Mouse (Mus musculus): ENCODE measurements around the gene Uqcr11.
A peak's percentile ranks its signal among the peaks of the same experiment; 100 is the strongest.

Gene Uqcr11

DNA sequence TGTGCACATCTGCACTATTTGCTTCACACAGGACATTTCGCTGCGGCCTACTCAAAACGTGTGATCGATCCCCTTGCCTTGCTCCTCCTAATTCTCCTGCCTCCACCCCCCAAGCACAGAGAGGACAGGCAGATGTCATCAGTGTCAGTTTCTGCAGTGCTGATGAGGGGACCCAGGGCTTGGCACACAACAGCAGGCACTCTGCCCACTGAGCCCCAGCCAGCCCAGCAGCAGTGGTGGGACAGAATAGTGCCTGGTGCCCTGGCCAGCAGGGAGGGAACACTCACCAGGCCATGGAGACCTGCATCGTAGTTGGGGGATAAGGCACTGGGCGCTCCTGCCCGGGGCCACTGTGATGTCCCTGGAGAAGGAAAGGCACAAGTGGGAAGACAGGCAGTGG, 8.9 kb upstream of the Uqcr11 start:
- Histone ChIP-seq H3K27me3 (ENCODE audit: insufficient read depth, low read length) (no peaks in the 10 kb centered on the region), H3K9me3 (ENCODE audit: low read length) (no peaks in the 10 kb centered on the region), H3K4me3 (replicated peaks; ENCODE audit: low read length) (no peak overlapping the region; the same call in 1 of the 2 replicates), H3K36me3 (ENCODE audit: insufficient read depth, low read length) (peaks cover 100% of the 10 kb centered on the region), H3K4me1 (replicated peaks; ENCODE audit: low read depth, low read length) (peaks cover 96% of the 10 kb centered on the region)
- no peak for TF ChIP-seq CTCF (conservative IDR thresholded peaks at IDR 0.05; ENCODE audit: low read length)
- TF ChIP-seq NANOG (IDR thresholded peaks at IDR 0.05; ENCODE audit: borderline replicate concordance, low read length): no peak
- TF ChIP-seq POU5F1 (IDR thresholded peaks at IDR 0.05; ENCODE audit: borderline replicate concordance, low read length): no peak

DNA sequence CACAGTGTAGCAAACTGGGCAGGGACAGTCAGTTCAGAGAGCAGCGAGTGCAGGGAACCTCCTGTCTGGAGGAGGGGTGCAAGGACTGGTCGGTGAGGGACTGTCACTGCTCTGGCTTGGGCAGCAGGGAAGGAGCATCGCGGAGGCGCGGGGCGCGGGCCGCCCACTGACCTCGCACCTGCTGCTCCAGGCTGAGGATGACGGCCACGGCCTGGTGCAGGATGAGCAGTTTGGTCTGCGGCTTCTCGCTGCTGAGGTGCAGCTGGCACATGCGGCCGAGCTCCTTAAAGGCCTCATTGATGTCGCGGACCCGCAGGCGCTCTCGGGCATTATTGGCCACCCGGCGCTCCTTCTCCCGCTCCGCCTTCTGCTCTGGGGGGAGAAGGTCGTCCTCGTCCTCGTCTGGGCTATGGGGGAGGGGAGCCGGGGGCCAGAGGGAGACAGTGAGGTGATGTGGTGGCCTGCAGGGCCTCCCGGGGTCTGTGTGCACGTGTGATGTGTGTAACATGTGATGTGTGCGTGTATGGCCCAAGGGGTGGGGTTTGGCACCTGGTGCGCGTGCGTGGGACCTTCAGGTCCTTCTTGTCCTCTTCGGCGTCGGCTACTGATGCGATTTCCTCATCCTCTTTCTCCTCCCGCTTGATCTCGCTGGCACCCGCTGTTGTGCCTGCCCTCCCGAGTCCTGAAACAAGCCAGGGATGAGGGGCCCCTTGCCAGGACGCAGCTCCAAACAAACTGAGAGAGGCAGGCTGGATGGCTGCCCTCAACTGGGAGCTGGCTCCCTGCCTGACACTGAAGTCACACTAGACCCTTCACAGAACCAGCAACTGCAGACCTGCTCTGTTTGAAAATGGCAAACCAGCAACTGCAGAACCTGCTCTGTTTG, 6.3 kb upstream of the Uqcr11 start:
- peaks cover 88% of the 10 kb centered on the region for H3K4me1 ChIP-seq (replicated peaks; ENCODE audit: low read depth, low read length)
- no peaks in the 10 kb centered on the region for H3K27me3 ChIP-seq (ENCODE audit: insufficient read depth, low read length)
- peaks cover 100% of the 10 kb centered on the region for H3K36me3 ChIP-seq (ENCODE audit: insufficient read depth, low read length)
- no peaks in the 10 kb centered on the region for H3K9me3 ChIP-seq (ENCODE audit: low read length)
- H3K4me3 ChIP-seq (replicated peaks; ENCODE audit: low read length): peak overlapping the region; percentile 66
- TF ChIP-seq NANOG (IDR thresholded peaks at IDR 0.05; ENCODE audit: borderline replicate concordance, low read length) (no peak), CTCF (conservative IDR thresholded peaks at IDR 0.05; ENCODE audit: low read length) (no peak), POU5F1 (IDR thresholded peaks at IDR 0.05; ENCODE audit: borderline replicate concordance, low read length) (no peak)

DNA sequence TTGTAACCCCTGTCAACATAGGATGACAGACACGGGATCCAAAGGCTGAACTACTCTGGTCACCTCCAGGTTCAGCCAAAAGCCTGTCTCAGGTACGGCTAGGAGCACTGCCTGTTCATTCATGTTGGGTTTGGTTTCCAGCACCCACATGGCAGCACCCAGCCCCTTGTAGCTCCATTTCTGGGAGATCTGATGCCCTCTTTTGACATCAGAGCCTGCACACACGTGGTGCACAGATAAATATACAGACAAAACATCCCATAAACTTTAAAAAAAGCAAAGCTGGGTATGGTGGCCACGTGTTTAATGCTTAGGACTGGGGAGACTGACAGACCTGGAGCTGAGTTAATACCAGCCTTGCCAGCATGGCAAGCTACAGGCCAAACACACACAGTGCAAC, 1.3 kb upstream of the Uqcr11 start:
- Histone ChIP-seq H3K36me3 (ENCODE audit: insufficient read depth, low read length) (peaks cover 75% of the 10 kb centered on the region), H3K27me3 (ENCODE audit: insufficient read depth, low read length) (no peaks in the 10 kb centered on the region), H3K4me1 (replicated peaks; ENCODE audit: low read depth, low read length) (peaks cover 82% of the 10 kb centered on the region), H3K9me3 (ENCODE audit: low read length) (no peaks in the 10 kb centered on the region), H3K4me3 (replicated peaks; ENCODE audit: low read length) (peak overlapping the region; percentile 98)
- no peak for TF ChIP-seq NANOG (IDR thresholded peaks at IDR 0.05; ENCODE audit: borderline replicate concordance, low read length)
- no peak for TF ChIP-seq POU5F1 (IDR thresholded peaks at IDR 0.05; ENCODE audit: borderline replicate concordance, low read length)
- no peak for TF ChIP-seq CTCF (conservative IDR thresholded peaks at IDR 0.05; ENCODE audit: low read length)

DNA sequence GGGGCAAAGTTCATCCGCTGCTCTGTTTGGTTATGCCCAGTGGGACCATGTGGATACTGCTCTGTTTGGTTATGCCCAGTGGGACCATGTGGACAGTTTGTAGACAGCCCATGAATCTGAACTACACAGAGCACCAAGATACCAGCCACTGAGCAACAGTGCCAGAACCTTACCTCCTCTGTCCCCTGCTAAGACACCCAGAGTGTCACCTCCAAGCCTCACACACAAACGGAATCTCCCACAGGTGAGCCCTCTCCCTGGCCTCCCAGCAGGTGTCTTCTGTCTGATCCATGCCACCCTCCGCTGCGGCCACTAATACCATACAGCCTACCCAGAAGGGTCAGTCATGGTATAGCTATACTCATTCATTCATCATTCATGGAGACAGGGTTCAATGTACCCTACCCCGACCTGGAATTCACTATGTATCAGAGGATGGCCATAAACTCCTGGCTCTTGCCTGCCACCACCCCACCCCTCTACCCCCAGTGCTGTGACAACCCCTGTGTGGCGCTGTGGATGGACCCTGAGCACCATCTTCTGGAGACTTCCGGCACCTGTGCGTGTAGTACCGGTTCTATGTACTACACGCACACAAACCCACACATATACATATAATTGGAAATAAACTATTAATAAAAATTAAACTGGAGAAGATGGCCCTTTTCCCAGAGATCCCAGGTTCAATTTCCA, 1.0 kb downstream of the Uqcr11 start:
- Histone ChIP-seq H3K4me3 (replicated peaks; ENCODE audit: low read length) (peak overlapping the region; percentile 98), H3K4me1 (replicated peaks; ENCODE audit: low read depth, low read length) (peaks cover 76% of the 10 kb centered on the region), H3K27me3 (ENCODE audit: insufficient read depth, low read length) (no peaks in the 10 kb centered on the region), H3K9me3 (ENCODE audit: low read length) (no peaks in the 10 kb centered on the region), H3K36me3 (ENCODE audit: insufficient read depth, low read length) (peaks cover 74% of the 10 kb centered on the region)
- TF ChIP-seq POU5F1 (IDR thresholded peaks at IDR 0.05; ENCODE audit: borderline replicate concordance, low read length) (no peak), NANOG (IDR thresholded peaks at IDR 0.05; ENCODE audit: borderline replicate concordance, low read length) (no peak), CTCF (conservative IDR thresholded peaks at IDR 0.05; ENCODE audit: low read length) (no peak)

DNA sequence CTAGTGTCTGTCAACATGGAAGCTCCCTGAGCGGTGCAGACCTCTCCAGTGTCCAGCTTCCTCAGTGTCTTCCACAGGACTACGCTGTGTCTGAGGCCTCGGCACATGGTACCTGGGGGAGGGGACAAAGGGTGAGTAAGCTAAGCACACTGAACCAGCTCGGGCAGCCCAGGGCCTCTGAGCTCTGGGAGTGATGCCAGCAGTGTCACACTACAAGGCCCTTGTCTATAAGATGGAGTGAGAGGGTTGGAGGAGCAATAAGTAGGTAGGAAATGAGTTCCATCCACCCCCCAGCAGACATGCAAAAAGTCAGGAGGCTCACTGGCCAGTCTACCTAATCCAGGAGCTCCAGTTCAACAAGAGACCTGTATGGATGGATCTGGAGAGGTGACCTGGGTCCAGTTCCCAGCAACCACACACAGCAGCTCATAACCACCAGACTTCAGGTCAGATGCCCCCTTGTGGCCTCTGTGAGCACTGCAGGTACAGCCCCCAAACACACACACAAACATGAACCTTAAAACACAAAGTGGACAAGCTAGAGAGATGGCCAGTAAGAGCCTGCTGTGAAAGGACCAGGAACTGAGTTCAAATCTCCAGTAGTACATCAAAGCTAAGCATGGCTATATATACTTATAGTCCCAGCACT, 3.5 kb downstream of the Uqcr11 start:
- H3K4me3 ChIP-seq (replicated peaks; ENCODE audit: low read length): no peak overlapping the region
- peaks cover 69% of the 10 kb centered on the region for H3K4me1 ChIP-seq (replicated peaks; ENCODE audit: low read depth, low read length)
- no peaks in the 10 kb centered on the region for H3K9me3 ChIP-seq (ENCODE audit: low read length)
- H3K27me3 ChIP-seq (ENCODE audit: insufficient read depth, low read length): no peaks in the 10 kb centered on the region
- TF ChIP-seq NANOG (IDR thresholded peaks at IDR 0.05; ENCODE audit: borderline replicate concordance, low read length) (no peak), CTCF (conservative IDR thresholded peaks at IDR 0.05; ENCODE audit: low read length) (peak; percentile 97), POU5F1 (IDR thresholded peaks at IDR 0.05; ENCODE audit: borderline replicate concordance, low read length) (no peak)
- peaks cover 55% of the 10 kb centered on the region for H3K36me3 ChIP-seq (ENCODE audit: insufficient read depth, low read length)

DNA sequence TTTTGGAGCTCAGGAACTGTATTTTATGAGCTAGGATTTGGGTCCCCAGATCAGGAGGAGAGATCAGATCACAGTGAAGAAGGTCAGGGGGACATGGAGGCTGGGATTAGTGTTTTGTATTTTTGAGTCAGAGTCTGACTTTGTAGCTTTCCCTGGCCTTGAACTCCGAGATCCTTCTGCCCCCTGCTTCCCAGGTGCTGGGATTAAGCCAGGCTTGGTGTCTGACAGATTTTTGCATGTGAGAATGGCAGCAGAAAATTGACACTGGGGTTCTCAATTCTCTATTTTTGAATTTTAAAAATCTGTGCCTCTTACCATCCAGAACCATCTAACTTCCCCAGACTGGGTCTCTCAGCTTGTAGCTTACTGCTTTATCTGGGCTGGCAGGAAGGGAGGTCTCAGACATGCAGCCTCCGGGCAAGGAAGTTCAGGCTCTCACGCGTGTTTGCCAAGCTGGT, 5.9 kb downstream of the Uqcr11 start:
- Histone ChIP-seq H3K4me1 (replicated peaks; ENCODE audit: low read depth, low read length) (peaks cover 75% of the 10 kb centered on the region), H3K9me3 (ENCODE audit: low read length) (no peaks in the 10 kb centered on the region), H3K4me3 (replicated peaks; ENCODE audit: low read length) (peak overlapping the region; percentile 84), H3K27me3 (ENCODE audit: insufficient read depth, low read length) (no peaks in the 10 kb centered on the region), H3K36me3 (ENCODE audit: insufficient read depth, low read length) (peaks cover 74% of the 10 kb centered on the region)
- TF ChIP-seq CTCF (conservative IDR thresholded peaks at IDR 0.05; ENCODE audit: low read length): no peak
- TF ChIP-seq POU5F1 (IDR thresholded peaks at IDR 0.05; ENCODE audit: borderline replicate concordance, low read length): no peak
- no peak for TF ChIP-seq NANOG (IDR thresholded peaks at IDR 0.05; ENCODE audit: borderline replicate concordance, low read length)

DNA sequence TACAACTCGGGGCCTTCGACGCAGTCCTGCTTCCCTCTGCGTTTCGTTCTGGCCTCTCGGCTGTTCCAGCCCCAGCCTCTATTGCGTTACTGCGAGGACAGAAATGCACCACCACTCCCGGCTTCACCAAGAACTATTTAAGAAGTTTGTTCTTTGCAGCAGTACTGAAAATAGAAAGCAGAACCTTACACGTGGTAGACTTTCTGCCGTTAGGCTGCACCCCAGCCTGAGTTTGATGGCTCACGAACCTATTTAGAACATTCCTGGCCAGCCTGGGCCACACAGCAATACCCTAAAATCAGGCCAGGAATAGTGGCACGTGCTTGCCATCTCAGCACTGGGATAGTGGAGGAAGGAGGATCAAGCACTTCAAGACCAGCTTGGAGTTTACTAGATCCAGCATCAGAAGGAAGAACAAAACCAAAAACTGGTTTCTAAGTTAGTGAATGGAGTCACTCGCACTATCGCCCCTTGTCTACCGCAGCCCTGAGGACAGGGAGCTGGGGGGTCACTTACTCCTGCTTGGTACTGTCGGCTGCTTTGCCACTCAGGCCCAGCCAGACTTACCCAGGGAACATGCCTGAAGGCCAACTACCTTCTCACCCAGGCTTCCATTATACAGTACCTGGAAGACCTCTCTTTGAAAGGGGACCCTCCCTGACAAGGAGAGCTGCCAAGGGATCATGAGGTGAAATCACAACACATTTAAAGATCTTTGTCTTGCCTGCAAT, 6.5 kb downstream of the Uqcr11 start:
- Histone ChIP-seq H3K36me3 (ENCODE audit: insufficient read depth, low read length) (peaks cover 76% of the 10 kb centered on the region), H3K9me3 (ENCODE audit: low read length) (no peaks in the 10 kb centered on the region), H3K27me3 (ENCODE audit: insufficient read depth, low read length) (no peaks in the 10 kb centered on the region), H3K4me1 (replicated peaks; ENCODE audit: low read depth, low read length) (peaks cover 75% of the 10 kb centered on the region), H3K4me3 (replicated peaks; ENCODE audit: low read length) (peak overlapping the region; percentile 84)
- TF ChIP-seq CTCF (conservative IDR thresholded peaks at IDR 0.05; ENCODE audit: low read length) (no peak), NANOG (IDR thresholded peaks at IDR 0.05; ENCODE audit: borderline replicate concordance, low read length) (no peak), POU5F1 (IDR thresholded peaks at IDR 0.05; ENCODE audit: borderline replicate concordance, low read length) (no peak)

Data from E14TG2a.4 (cell line).